Mouse (Mus musculus) kidney, postnatal 0 days (tissue): Measurements from ENCODE around the gene Cox4i2. TPM values are rescaled to one million over a fixed set of nuclear protein-coding genes. Genes with fewer than 3 reads are reported as not detected.

Source experiments
- ATAC-seq: fragments of 200-750 bp; cut with Nextera tagmentation; replicated peaks from 2 replicates; pipeline ENCODE4 v1.8.0; 2017; ENCODE audit warnings: low read depth, moderate number of reproducible peaks, moderate TSS enrichment, moderate library complexity; ENCODE audit not compliant: low FRiP score
- DNase-seq: peaks from one replicate; pipeline ENCODE4 v3.0.0-alpha.2; 2016; ENCODE audit warnings: low spot score
- H3K27ac ChIP-seq: fragments of 300-500 bp; sonication (generic); 2 replicates; pipeline ENCODE4 v1.5.1; 2014; ENCODE audit warnings: mild to moderate bottlenecking
- H3K27me3 ChIP-seq: fragments of 300-500 bp; sonication (generic); 2 replicates; pipeline ENCODE4 v1.6.1; 2014; ENCODE audit warnings: low read length, mixed read lengths; ENCODE audit not compliant: insufficient read depth
- H3K36me3 ChIP-seq: fragments of 300-500 bp; sonication (generic); 2 replicates; pipeline ENCODE4 v1.6.1; 2014; ENCODE audit warnings: low read length, mixed read lengths; ENCODE audit not compliant: insufficient read depth
- H3K4me1 ChIP-seq: fragments of 300-500 bp; sonication (generic); replicated peaks from 2 replicates; pipeline ENCODE4 v1.6.1; 2014; ENCODE audit warnings: antibody characterized with exemption, low read length, mixed read lengths; ENCODE audit not compliant: insufficient read depth
- H3K4me2 ChIP-seq: fragments of 300-500 bp; sonication (generic); 2 replicates; pipeline ENCODE4 v1.6.1; 2014; ENCODE audit warnings: mild to moderate bottlenecking, low read length, moderate library complexity, mixed read lengths
- H3K4me3 ChIP-seq: fragments of 300-500 bp; sonication (generic); replicated peaks from 2 replicates; pipeline ENCODE4 v1.5.1; 2014; ENCODE audit warnings: low read depth, low read length
- H3K9ac ChIP-seq: fragments of 300-500 bp; sonication (generic); 2 replicates; pipeline ENCODE4 v1.6.1; 2014; ENCODE audit warnings: low read depth, low read length
- H3K9me3 ChIP-seq: fragments of 300-500 bp; sonication (generic); replicated peaks from 2 replicates; pipeline ENCODE4 v1.6.1; 2016; ENCODE audit warnings: low read length, inconsistent platforms, mixed read lengths
- CTCF ChIP-seq: IDR thresholded peaks from 2 replicates; pipeline ENCODE4 v1.5.1; 2016; ENCODE audit warnings: antibody characterized with exemption, low read depth, mild to moderate bottlenecking, moderate library complexity
- WGBS: fragments of 180-500 bp; shearing (Covaris S2); extraction: QIAGEN DNeasy Blood & Tissue Kit; methylation state at CpG from one replicate; pipeline ENCODE4 v1.1.7; 2014; 5-methylcytosine and 5-hydroxymethylcytosine counted together
- microRNA-seq: library from miRNA; unstranded; fragments of <30 nt; microRNA quantifications from one replicate; pipeline ENCODE4, GENCODE M21; 2016
- polyA plus RNA-seq: library from polyadenylated mRNA; unstranded; fragments of >200 nt; fragmentation: Nextera tagmentation; extraction: Ambion mirVana; gene quantifications from 2 replicates; pipeline ENCODE4 v1.2.1, GENCODE M21; 2015

Gene Cox4i2
- polyA plus RNA-seq, 1 experiment from 2014 or later, result 15.8 TPM

GRCm38 (mm10) chr2:152814213-152814874 lies 60.4 kb downstream of the Cox4i2 start:
- no peak for ATAC-seq
- TF ChIP-seq CTCF, result no peak
- WGBS, result 77% methylated on average over 6 of the region's 6 CpGs
- H3K9ac ChIP-seq, result no peak overlapping the region
- H3K4me3 ChIP-seq, result no peak overlapping the region
- no peak overlapping the region for H3K4me2 ChIP-seq
- H3K4me1 ChIP-seq, result peaks cover 48% of the 10 kb centered on the region
- H3K9me3 ChIP-seq, result no peaks in the 10 kb centered on the region
- H3K27me3 ChIP-seq, result no peaks in the 10 kb centered on the region
- DNase-seq, result no peak
- 0 out of 2 replicates have a peak, but pooled peaks cover 3% of the 10 kb centered on the region for H3K36me3 ChIP-seq
- no peak overlapping the region for H3K27ac ChIP-seq

Small RNAs within 50 kb of the gene (microRNA-seq; reads per million reads assigned to microRNA genes)
- gene Gm23802, result not detected

Other genes starting within 250 kb of the Cox4i2 start
- 0.27 TPM in 1 of 2 replicates, not detected in the other for gene Defb26, start 242.5 kb upstream of the Cox4i2 start, polyA plus RNA-seq
- gene Defb28, start 235.9 kb upstream of the Cox4i2 start, polyA plus RNA-seq, result 1.1 and 1.8 TPM in 2 replicates
- 48.4 and 64.8 TPM in 2 replicates for gene Defb29, start 214.1 kb upstream of the Cox4i2 start, polyA plus RNA-seq
- gene Gm17416, start 184.8 kb upstream of the Cox4i2 start, polyA plus RNA-seq, result 4.4 and 6.1 TPM in 2 replicates
- not detected in 2 replicates for gene Defb21, start 181.4 kb upstream of the Cox4i2 start, polyA plus RNA-seq
- gene Defb19, start 173.9 kb upstream of the Cox4i2 start, polyA plus RNA-seq, result 120 and 136 TPM in 2 replicates
- gene Defb45, start 154.8 kb upstream of the Cox4i2 start, polyA plus RNA-seq, result not detected in 2 replicates
- 2.1 and 3.6 TPM in 2 replicates for gene Defb36, start 149.8 kb upstream of the Cox4i2 start, polyA plus RNA-seq
- gene Defb25, start 131.1 kb upstream of the Cox4i2 start, polyA plus RNA-seq, result 26.4 and 39.6 TPM in 2 replicates
- 48.3 and 55.1 TPM in 2 replicates for gene Rem1, start 127.2 kb upstream of the Cox4i2 start, polyA plus RNA-seq
- 160 and 162 TPM in 2 replicates for gene H13, start 84.7 kb upstream of the Cox4i2 start, polyA plus RNA-seq
- gene Mcts2, start 67.1 kb upstream of the Cox4i2 start, polyA plus RNA-seq, result 33.9 and 36.6 TPM in 2 replicates
- gene Id1, start 17.9 kb upstream of the Cox4i2 start, polyA plus RNA-seq, result 170 and 194 TPM in 2 replicates
- gene Bcl2l1, start 77.6 kb downstream of the Cox4i2 start, polyA plus RNA-seq, result 95.6 and 98.7 TPM in 2 replicates
- gene Tpx2, start 93.8 kb downstream of the Cox4i2 start, polyA plus RNA-seq, result 37.3 and 41.4 TPM in 2 replicates
- 0.14 and 0.21 TPM in 2 replicates for gene Mylk2, start 157.2 kb downstream of the Cox4i2 start, polyA plus RNA-seq
- gene Foxs1, start 179.0 kb downstream of the Cox4i2 start, polyA plus RNA-seq, result 9.4 and 10.4 TPM in 2 replicates
- gene Dusp15, start 197.5 kb downstream of the Cox4i2 start, polyA plus RNA-seq, result 6.9 and 8.8 TPM in 2 replicates
- gene Ttll9, start 208.3 kb downstream of the Cox4i2 start, polyA plus RNA-seq, result 0.64 and 0.75 TPM in 2 replicates